Mouse (Mus musculus): ENCODE measurements around the gene Gzmk.

DNA sequence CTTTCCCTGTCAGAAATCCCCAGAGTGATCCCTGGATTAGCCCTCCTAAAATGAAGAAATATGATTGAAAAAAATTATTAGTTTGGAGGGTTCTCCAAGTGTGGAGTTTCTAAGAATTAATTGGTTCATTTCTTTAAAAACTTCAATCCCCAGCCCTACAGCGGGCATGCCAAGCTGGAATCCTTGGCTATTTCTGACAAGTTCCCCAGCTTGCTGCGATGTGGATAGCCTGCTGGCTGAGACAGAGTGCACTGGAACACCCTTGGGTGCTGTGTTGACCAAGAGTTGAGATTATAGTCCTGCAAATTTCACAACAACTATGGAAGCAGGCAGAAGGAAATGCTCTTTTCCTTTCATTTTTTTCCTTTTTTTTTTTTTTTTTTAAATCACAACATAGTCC is 24.1 kb downstream of the Gzmk start:
- TF ChIP-seq POLR2A (IDR thresholded peaks at IDR 0.05; ENCODE audit: control insufficient read depth in 1 of 2, insufficient read depth in 1 of 2, low read depth in 1 of 2, low read length in 2 of 2, poor library complexity in 1 of 2) (no peak), CTCF (IDR thresholded peaks at IDR 0.05 in 2 of 3, conservative IDR thresholded peaks at IDR 0.05 in 1 of 3; ENCODE audit: control insufficient read depth in 1 of 3, insufficient read depth in 1 of 3, low read depth in 2 of 3, low read length in 3 of 3, poor library complexity in 1 of 3, severe bottlenecking in 1 of 3) (no peak), ETS1 (IDR thresholded peaks at IDR 0.05; ENCODE audit: low read depth, low read length) (no peak), TCF12 (IDR thresholded peaks at IDR 0.05; ENCODE audit: low read depth, low read length) (no peak), MYC (IDR thresholded peaks at IDR 0.05; ENCODE audit: low read depth, low read length) (no peak), NRF1 (IDR thresholded peaks at IDR 0.05; ENCODE audit: insufficient read depth, low read depth, low read length, poor library complexity, severe bottlenecking) (no peak), ZKSCAN1 (IDR thresholded peaks at IDR 0.05; ENCODE audit: low read depth, low read length) (no peak), EP300 (IDR thresholded peaks at IDR 0.05; ENCODE audit: low read depth in 1 of 2, low read length in 2 of 2) (no peak)
